Mouse (Mus musculus) heart, embryonic 14.5 days (tissue): ENCODE measurements around the gene Mybpc3. TPM values are rescaled to one million over a fixed set of nuclear protein-coding genes. Genes with fewer than 3 reads are reported as not detected.
A peak's percentile ranks its signal among the peaks of the same experiment; 100 is the strongest.

Experiments
- ATAC-seq: fragments of 200-750 bp; cut with Nextera tagmentation; 2 replicates; pipeline ENCODE4 v1.8.0; 2017; ENCODE audit warnings: low read depth, moderate TSS enrichment; ENCODE audit not compliant: insufficient number of reproducible peaks, insufficient read depth, low FRiP score
- H3K27ac ChIP-seq, 2 experiments: fragments of 200-500 bp in 1 of 2; fragments of 300-500 bp in 1 of 2; sonication (generic) in 1 of 2; replicated peaks in 1 of 2; 2 replicates each; pipeline ENCODE4 v1.5.1; 2012 to 2014; ENCODE audit warnings: low read depth in 2 of 2, low read length in 2 of 2, control low read depth in 1 of 2, mild to moderate bottlenecking in 1 of 2, mixed read lengths in 1 of 2; ENCODE audit not compliant: control insufficient read depth in 1 of 2, insufficient read depth in 1 of 2
- H3K27me3 ChIP-seq: fragments of 300-500 bp; sonication (generic); 2 replicates; pipeline ENCODE4 v1.6.1; 2014; ENCODE audit warnings: mild to moderate bottlenecking, low read length, control low read depth; ENCODE audit not compliant: control insufficient read depth, insufficient read depth
- H3K36me3 ChIP-seq: fragments of 300-500 bp; sonication (generic); 2 replicates; pipeline ENCODE4 v1.6.1; 2014; ENCODE audit warnings: mild to moderate bottlenecking, control low read depth, low read length, mixed read lengths; ENCODE audit not compliant: control insufficient read depth, insufficient read depth
- H3K4me1 ChIP-seq, 2 experiments: fragments of 200-500 bp in 1 of 2; fragments of 300-500 bp in 1 of 2; sonication (generic) in 1 of 2; 2 replicates each; pipeline ENCODE4 v1.6.1; 2012 to 2014; ENCODE audit warnings: low read length in 2 of 2, control low read depth in 1 of 2, mixed read lengths in 1 of 2; ENCODE audit not compliant: control insufficient read depth in 2 of 2, insufficient read depth in 2 of 2
- H3K4me2 ChIP-seq: fragments of 300-500 bp; sonication (generic); 2 replicates; pipeline ENCODE4 v1.6.1; 2014; ENCODE audit warnings: mild to moderate bottlenecking, low read length
- H3K4me3 ChIP-seq, 2 experiments: fragments of 200-500 bp in 1 of 2; fragments of 300-500 bp in 1 of 2; sonication (generic) in 1 of 2; 2 replicates each; pipeline ENCODE4 v1.5.1; 2012 to 2014; ENCODE audit warnings: low read length in 2 of 2, mild to moderate bottlenecking in 2 of 2, control low read depth in 1 of 2, low read depth in 1 of 2, moderate library complexity in 1 of 2; ENCODE audit not compliant: control insufficient read depth in 1 of 2, insufficient read depth in 1 of 2
- H3K9ac ChIP-seq: fragments of 300-500 bp; sonication (generic); 2 replicates; pipeline ENCODE4 v1.6.1; 2014; ENCODE audit warnings: mild to moderate bottlenecking, low read length
- H3K9me3 ChIP-seq: fragments of 300-500 bp; sonication (generic); 2 replicates; pipeline ENCODE4 v1.6.1; 2016; ENCODE audit warnings: low read length, control low read depth; ENCODE audit not compliant: control insufficient read depth
- WGBS: fragments of 180-500 bp; shearing (Covaris S2); extraction: QIAGEN DNeasy Blood & Tissue Kit; methylation state at CpG from one replicate; pipeline ENCODE4 v1.1.7; 2014; 5-methylcytosine and 5-hydroxymethylcytosine counted together
- polyA plus RNA-seq: library from polyadenylated mRNA; unstranded; fragments of >200 nt; fragmentation: Nextera tagmentation; extraction: Ambion mirVana; gene quantifications from 2 replicates; pipeline ENCODE4 v1.2.1, GENCODE M21; 2014

The Mybpc3 gene
- polyA plus RNA-seq, 1 experiment from 2014 or later: 789 TPM

DNA sequence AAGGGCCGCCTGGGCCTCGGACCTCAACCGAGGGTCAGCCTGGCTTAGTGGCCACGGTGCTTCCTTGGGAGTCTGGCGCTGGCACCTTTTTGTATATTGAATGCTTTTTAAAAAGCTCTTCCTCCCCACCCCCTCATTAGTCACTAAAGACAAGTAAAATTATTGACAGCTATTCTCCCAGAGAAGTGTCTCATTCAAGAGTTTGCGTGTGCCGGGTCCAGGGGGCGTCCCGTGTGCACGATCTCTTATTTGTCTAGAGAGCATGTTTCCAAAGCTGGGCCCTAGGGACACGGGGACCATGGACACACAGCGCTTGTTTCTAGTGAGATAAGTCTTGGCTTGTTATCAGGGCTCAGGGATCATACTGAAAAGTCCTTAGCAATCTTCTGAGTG is 2.4 kb upstream of the Mybpc3 start:
- Histone ChIP-seq H3K4me1 (peaks cover 28 to 38% of the 10 kb centered on the region in 2 experiments), H3K9me3 (no peaks in the 10 kb centered on the region), H3K36me3 (peaks cover 17% of the 10 kb centered on the region), H3K4me2 (peak overlapping the region; percentile 94), H3K27me3 (no peaks in the 10 kb centered on the region), H3K9ac (peak overlapping the region; percentile 78), H3K27ac (peak overlapping the region in 1 of 2 experiments; percentile 65; a peak in 2 of 4 replicates), H3K4me3 (peak overlapping the region; percentile 38 to 45)
- ATAC-seq: no peak
- whole genome bisulfite sequencing: 22% methylated on average over 12 of the region's 12 CpGs

- no peak overlapping the region for H3K4me3 ChIP-seq
- ATAC-seq: no peak
- H3K9me3 ChIP-seq: no peaks in the 10 kb centered on the region
- peak overlapping the region; percentile 96 to 99 for H3K27ac ChIP-seq
- peaks cover 30% of the 10 kb centered on the region for H3K36me3 ChIP-seq
- H3K9ac ChIP-seq: peak overlapping the region; percentile 96
- WGBS: 30% methylated on average over 5 of the region's 5 CpGs
- peak overlapping the region; percentile 91 for H3K4me2 ChIP-seq
- H3K27me3 ChIP-seq: no peaks in the 10 kb centered on the region
- H3K4me1 ChIP-seq: peaks cover 31 to 44% of the 10 kb centered on the region in 2 experiments
Observed at GRCm38 (mm10) chr2:91116842-91117241, 1.1 kb upstream of the Mybpc3 start.

GRCm38 (mm10) chr2:91118647-91119046 is 703 bp downstream of the Mybpc3 start:
- Histone ChIP-seq H3K9ac (peak overlapping the region; percentile 96), H3K4me2 (peak overlapping the region; percentile 91), H3K4me3 (peak overlapping the region; percentile 77 to 78), H3K36me3 (peaks cover 48% of the 10 kb centered on the region), H3K27ac (peak overlapping the region; percentile 96 to 99), H3K4me1 (peaks cover 23 to 46% of the 10 kb centered on the region in 2 experiments), H3K9me3 (no peaks in the 10 kb centered on the region), H3K27me3 (no peaks in the 10 kb centered on the region)
- WGBS: 13% methylated on average over 1 of the region's 1 CpGs
- peak; percentile 71 for ATAC-seq

GRCm38 (mm10) chr2:91119061-91119460 is 1.1 kb downstream of the Mybpc3 start:
- ATAC-seq: no peak
- H3K4me3 ChIP-seq: peak overlapping the region; percentile 77 to 78
- no peaks in the 10 kb centered on the region for H3K9me3 ChIP-seq
- H3K4me1 ChIP-seq: peaks cover 25 to 51% of the 10 kb centered on the region in 2 experiments
- H3K4me2 ChIP-seq: peak overlapping the region; percentile 91
- peak overlapping the region; percentile 96 for H3K9ac ChIP-seq
- peak overlapping the region; percentile 96 to 99 for H3K27ac ChIP-seq
- no peaks in the 10 kb centered on the region for H3K27me3 ChIP-seq
- H3K36me3 ChIP-seq: peaks cover 52% of the 10 kb centered on the region
- 45% methylated on average over 19 of the region's 19 CpGs for WGBS

DNA sequence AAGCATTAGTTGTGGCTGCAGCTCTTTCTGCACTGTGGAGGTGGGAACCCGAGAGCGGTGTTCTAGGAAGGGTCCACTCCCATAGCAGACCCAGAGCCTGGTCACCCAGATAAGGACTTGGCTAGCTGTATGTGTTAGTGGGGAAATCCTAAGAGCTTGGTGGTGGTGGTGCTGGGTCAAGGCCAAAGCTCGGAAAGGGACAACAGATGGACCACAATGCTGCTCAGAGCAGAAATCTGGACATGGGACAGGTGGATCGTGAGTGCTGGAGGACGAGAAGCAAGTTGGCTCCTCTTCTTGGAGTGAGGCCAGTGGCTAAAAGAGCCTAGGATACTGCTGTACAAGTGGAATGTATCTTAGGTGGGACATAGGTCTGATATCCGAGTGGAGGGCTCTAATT is 1.6 kb downstream of the Mybpc3 start:
- no peak for ATAC-seq
- H3K27ac ChIP-seq: peak overlapping the region; percentile 96 to 99
- no peaks in the 10 kb centered on the region for H3K9me3 ChIP-seq
- H3K9ac ChIP-seq: peak overlapping the region; percentile 96
- WGBS: 37% methylated on average over 6 of the region's 6 CpGs
- H3K4me2 ChIP-seq: peak overlapping the region; percentile 91
- H3K4me3 ChIP-seq: peak overlapping the region; percentile 77 to 78
- H3K36me3 ChIP-seq: peaks cover 57% of the 10 kb centered on the region
- no peaks in the 10 kb centered on the region for H3K27me3 ChIP-seq
- H3K4me1 ChIP-seq: peaks cover 25 to 54% of the 10 kb centered on the region in 2 experiments

DNA sequence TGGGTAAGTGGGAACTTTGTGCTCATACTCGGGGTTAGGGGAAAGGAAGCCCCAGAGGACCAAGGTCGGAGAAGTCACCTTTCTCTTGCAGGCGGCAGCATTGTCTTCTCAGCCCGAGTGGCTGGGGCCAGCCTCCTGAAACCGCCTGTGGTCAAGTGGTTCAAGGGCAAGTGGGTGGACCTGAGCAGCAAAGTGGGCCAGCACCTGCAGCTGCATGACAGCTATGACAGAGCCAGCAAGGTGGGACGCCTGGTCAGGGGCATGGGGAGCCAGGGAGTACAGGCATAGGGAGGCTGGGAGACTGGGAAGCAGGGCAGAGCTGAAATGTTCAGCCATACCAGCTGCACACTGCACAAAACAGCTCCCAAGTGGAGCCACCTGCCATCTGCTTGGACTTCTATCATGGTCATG is 2.3 kb downstream of the Mybpc3 start:
- H3K27me3 ChIP-seq: no peaks in the 10 kb centered on the region
- H3K4me3 ChIP-seq: peak overlapping the region; percentile 77 to 78
- H3K9ac ChIP-seq: peak overlapping the region; percentile 96
- peak overlapping the region; percentile 96 to 99 for H3K27ac ChIP-seq
- no peak for ATAC-seq
- 20% methylated on average over 6 of the region's 6 CpGs for WGBS
- peak overlapping the region; percentile 91 for H3K4me2 ChIP-seq
- H3K36me3 ChIP-seq: peaks cover 64% of the 10 kb centered on the region
- no peaks in the 10 kb centered on the region for H3K9me3 ChIP-seq
- H3K4me1 ChIP-seq: peaks cover 26 to 61% of the 10 kb centered on the region in 2 experiments

- H3K36me3 ChIP-seq: peaks cover 71% of the 10 kb centered on the region
- H3K4me2 ChIP-seq: peak overlapping the region; percentile 91
- WGBS: 34% methylated on average over 6 of the region's 6 CpGs
Observed at GRCm38 (mm10) chr2:91121011-91121410, 3.1 kb downstream of the Mybpc3 start.

DNA sequence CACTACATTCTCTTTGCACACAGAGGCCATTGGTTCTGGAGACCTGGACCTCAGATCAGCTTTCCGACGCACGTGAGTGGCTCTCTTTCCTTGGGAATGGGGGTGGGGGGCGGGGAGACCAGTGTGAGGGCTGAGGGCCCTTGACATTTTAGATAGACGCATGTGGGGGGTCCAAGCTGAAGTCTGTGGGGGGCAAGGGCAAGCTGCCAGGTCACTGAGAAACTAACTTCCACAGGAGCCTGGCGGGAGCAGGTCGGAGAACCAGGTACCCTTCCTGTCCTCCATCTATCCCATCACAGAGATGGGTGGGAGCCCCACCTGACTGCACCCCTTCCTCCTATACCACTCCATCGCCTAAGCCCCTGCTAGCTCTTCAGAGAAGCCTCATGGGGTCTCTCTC is 3.6 kb downstream of the Mybpc3 start:
- Histone ChIP-seq H3K27me3 (no peaks in the 10 kb centered on the region), H3K4me3 (peak overlapping the region; percentile 77 to 78), H3K9ac (peak overlapping the region; percentile 96), H3K9me3 (no peaks in the 10 kb centered on the region), H3K4me2 (peak overlapping the region; percentile 91), H3K4me1 (peaks cover 23 to 54% of the 10 kb centered on the region in 2 experiments), H3K36me3 (peaks cover 76% of the 10 kb centered on the region), H3K27ac (peak overlapping the region in 1 of 2 experiments; percentile 27; a peak in 2 of 4 replicates)
- ATAC-seq: no peak
- WGBS: 30% methylated on average over 8 of the region's 8 CpGs

More at GRCm38 (mm10) chr2:91121011-91121410, 3.1 kb downstream of the Mybpc3 start:
- Histone ChIP-seq H3K9me3 (no peaks in the 10 kb centered on the region), H3K4me3 (peak overlapping the region; percentile 77 to 78), H3K27me3 (no peaks in the 10 kb centered on the region), H3K9ac (peak overlapping the region; percentile 96), H3K4me1 (peaks cover 27 to 59% of the 10 kb centered on the region in 2 experiments), H3K27ac (peak overlapping the region in 1 of 2 experiments; percentile 96; a peak in 3 of 4 replicates)
- no peak for ATAC-seq
